Mouse (Mus musculus) left cerebral cortex, adult 2 months (tissue): ENCODE results near the gene Ltbp3. TPM values are rescaled to one million over a fixed set of nuclear protein-coding genes. Genes with fewer than 3 reads are reported as not detected.
A peak's percentile ranks its signal among the peaks of the same experiment; 100 is the strongest.

Experiments used
- DNase-seq, 2 experiments: peaks; one replicate each; pipeline ENCODE4 v3.0.0; 2021 to 2022; ENCODE audit warnings: low spot score in 2 of 2, mixed read lengths in 1 of 2; ENCODE audit errors: extremely low spot score in 1 of 2
- H3K27ac ChIP-seq: fragments of 200-600 bp; 2 replicates; pipeline ENCODE4 v1.8.1; 2022
- H3K4me3 ChIP-seq: fragments of 200-600 bp; 2 replicates; pipeline ENCODE4 v1.8.1; 2022
- CTCF ChIP-seq: fragments of 200-600 bp; IDR thresholded peaks from 2 replicates; pipeline ENCODE4 v1.8.1; 2022; ENCODE audit warnings: antibody characterized with exemption, mild to moderate bottlenecking, moderate library complexity
- intact Hi-C: fragments of 180-260 bp; cut with DNase I; formaldehyde crosslinking; loops from one replicate; pipeline ENCODE4 v1.15.1; 2025
- total RNA-seq, 2 experiments: library from RNA; stranded (reverse); gene quantifications; 2 replicates each; pipeline ENCODE4 v1.2.3; 2021

The Ltbp3 gene
- total RNA-seq, 2 experiments from 2014 or later, result 38.9 to 43.1 TPM

- H3K4me3 ChIP-seq, result no peak overlapping the region
- DNase-seq, result peak; percentile 85 to 91
- intact Hi-C loops, result loop anchor here (1.0 to 10.0 kb wide), 4 partner anchors 64 to 258 kb away; partner anchors contain the start of gene Syvn1
- TF ChIP-seq CTCF, result peak; percentile 86
- peak overlapping the region; percentile 58 for H3K27ac ChIP-seq
Observed at GRCm38 (mm10) chr19:5786441-5787114, 45.9 kb downstream of the Ltbp3 start.

- Histone ChIP-seq H3K4me3 (no peak overlapping the region), H3K27ac (no peak overlapping the region)
- intact Hi-C loops, result loop anchor here (1.0 to 10.0 kb wide), 4 partner anchors 63 to 258 kb away; partner anchors contain the start of gene Syvn1
- TF ChIP-seq CTCF, result peak; percentile 80
- peak; percentile 80 to 86 for DNase-seq
Observed at GRCm38 (mm10) chr19:5787128-5787635, 46.5 kb downstream of the Ltbp3 start.

DNA sequence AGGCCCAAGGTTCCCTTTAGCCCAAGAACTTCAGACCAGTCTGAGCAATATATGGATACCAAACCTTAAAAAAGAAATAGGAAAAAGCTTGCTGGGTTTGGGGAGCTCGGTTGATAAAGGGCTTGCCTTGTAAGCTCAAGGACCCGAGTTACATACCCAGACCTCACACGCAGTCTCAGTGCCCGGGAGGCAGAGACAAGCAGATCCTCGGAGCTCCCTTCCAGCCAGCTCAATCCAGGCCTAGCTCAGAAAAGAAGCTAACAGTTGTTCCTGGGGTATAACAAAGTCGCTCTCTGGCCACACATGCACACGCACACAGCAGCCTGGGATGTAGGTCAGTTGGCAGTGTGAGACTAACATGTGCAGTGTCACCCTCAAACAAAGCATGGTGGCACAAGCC is 47.2 kb downstream of the Ltbp3 start:
- no peak for DNase-seq
- intact Hi-C loops, result loop anchor here (1.0 to 10.0 kb wide), 4 partner anchors 62 to 257 kb away; partner anchors contain the start of gene Syvn1
- H3K4me3 ChIP-seq, result no peak overlapping the region
- no peak for TF ChIP-seq CTCF
- no peak overlapping the region for H3K27ac ChIP-seq

- intact Hi-C loops, result loop anchor here (5.0 to 10.0 kb wide), 2 partner anchors 169 to 256 kb away; partner anchors contain the start of gene Syvn1
- Histone ChIP-seq H3K4me3 (no peak overlapping the region), H3K27ac (no peak overlapping the region)
- DNase-seq, result no peak
- TF ChIP-seq CTCF, result no peak
Observed at GRCm38 (mm10) chr19:5788620-5789019, 47.9 kb downstream of the Ltbp3 start.

GRCm38 (mm10) chr19:5789066-5789465 is 48.4 kb downstream of the Ltbp3 start:
- TF ChIP-seq CTCF, result no peak
- Histone ChIP-seq H3K27ac (no peak overlapping the region), H3K4me3 (no peak overlapping the region)
- DNase-seq, result no peak
- intact Hi-C loops, result loop anchor here (5.0 to 10.0 kb wide), 2 partner anchors 168 to 256 kb away; partner anchors contain the start of gene Syvn1

DNA sequence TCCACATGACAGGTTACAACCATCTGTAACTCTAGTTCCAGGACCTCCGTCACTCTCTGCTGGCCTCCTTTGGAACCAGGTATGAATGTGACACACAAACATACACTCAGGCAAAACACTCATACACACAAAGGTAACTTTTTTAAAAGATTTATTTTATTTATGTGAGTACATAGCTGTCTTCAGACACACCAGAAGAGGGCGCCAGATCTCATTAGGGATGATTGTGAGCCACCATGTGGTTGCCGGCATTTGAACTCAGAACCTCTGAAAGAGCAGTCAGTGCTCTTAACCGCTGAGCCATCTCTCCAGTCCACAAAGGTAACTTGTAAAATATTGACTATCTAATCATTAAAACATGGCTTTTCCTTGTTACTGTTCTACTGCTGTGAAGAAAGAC is 50.6 kb downstream of the Ltbp3 start:
- DNase-seq, result no peak
- TF ChIP-seq CTCF, result peak; percentile 47
- no peak overlapping the region for H3K27ac ChIP-seq
- intact Hi-C loops, result no loop called here
- H3K4me3 ChIP-seq, result no peak overlapping the region

GRCm38 (mm10) chr19:5793116-5793515 is 52.4 kb downstream of the Ltbp3 start:
- Histone ChIP-seq H3K27ac (peak overlapping the region; percentile 36; the same call in 1 of the 2 replicates), H3K4me3 (no peak overlapping the region)
- TF ChIP-seq CTCF, result peak; percentile 68
- peak in 1 of 2 experiments; percentile 39 for DNase-seq
- intact Hi-C loops, result loop anchor here (1.0 kb wide), 1 partner anchor 57 kb away; no protein-coding TSS in a partner anchor

DNA sequence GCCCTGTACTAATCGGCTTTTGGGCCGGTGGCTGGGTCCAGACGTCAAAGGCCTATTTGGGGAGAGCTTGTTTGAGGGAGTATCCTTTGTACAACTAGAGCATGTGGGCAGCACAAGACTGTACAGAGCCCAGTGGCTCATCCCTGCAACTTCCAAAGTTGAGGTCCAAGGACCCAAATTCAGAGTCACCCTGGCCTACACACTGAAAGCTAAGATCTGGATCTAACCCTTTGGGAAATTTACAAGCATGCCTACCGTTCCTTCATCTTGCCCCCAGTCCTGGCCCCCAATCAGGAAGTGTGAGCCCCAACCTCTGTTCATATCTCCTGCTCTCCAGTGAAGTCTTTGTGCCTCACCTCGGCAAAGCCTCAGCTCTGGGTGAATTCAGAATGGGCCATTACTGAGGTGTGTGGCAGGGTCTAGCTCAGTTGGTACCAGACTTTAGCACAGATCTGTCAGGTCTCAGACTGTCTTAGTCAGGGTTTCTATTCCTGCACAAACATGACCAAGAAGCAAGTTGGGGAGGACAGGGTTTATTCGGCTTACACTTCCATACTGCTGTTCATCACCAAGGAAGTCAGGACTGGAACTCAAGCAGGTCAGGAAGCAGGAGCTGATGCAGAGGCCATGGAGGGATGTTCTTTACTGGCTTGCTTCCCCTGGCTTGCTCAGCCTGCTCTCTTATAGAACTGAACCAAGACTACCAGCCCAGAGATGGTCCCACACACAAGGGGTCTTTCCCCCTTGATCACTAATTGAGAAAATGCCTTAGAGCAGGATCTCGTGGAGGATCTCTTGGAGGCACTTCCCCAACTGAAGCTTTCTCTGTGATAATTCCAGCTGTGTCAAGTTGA is 53.4 kb downstream of the Ltbp3 start:
- H3K4me3 ChIP-seq, result peak overlapping the region; percentile 82; the same call in 1 of the 2 replicates
- peak in 1 of 2 experiments; percentile 47 for DNase-seq
- peak overlapping the region; percentile 2; the same call in 1 of the 2 replicates for H3K27ac ChIP-seq
- intact Hi-C loops, result loop anchor here (1.0 kb wide), 1 partner anchor 56 kb away; no protein-coding TSS in a partner anchor

DNA sequence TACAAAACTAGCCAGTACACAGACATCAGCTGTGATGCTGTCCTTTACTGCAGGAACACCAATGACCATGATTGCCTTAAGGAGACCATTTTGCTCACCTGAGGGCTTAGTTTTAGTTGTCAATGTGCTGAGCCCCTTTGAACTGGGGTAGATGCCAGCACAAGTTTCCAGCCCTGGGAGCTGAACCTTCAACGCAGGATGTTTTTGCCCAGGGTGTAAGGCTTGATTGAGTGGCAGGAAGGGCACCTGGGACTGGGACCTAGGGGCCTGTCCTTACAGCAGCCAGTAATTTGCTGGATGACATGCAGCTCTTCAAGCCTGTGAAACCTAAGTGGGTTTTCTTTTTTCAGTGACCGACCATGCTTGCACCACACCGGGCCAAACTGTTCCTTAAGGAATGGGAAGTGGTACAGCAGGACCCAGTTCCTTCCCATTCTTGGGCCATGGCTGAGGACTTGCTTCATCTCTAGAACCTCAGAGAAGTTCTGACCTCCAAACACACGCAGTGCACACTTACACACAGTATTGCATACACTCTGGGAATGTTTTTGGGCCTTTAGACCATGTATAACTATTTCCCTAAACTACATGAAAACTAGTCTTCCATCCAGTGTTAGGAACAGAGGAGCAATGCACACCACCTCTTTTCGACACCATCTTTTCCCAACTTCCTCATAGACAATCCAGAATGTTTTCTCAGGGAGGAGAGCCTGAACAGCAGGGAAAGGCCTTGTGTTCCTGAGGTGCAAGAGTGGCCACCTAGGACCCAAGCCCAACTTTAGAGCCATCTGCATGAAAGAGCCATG is 54.3 kb downstream of the Ltbp3 start:
- Histone ChIP-seq H3K27ac (peak overlapping the region; percentile 100), H3K4me3 (peak overlapping the region; percentile 82)
- no peak for TF ChIP-seq CTCF
- intact Hi-C loops, result no loop called here
- no peak for DNase-seq

GRCm38 (mm10) chr19:5795668-5796572 is 55.2 kb downstream of the Ltbp3 start:
- intact Hi-C loops, result no loop called here
- peak overlapping the region; percentile 100 for H3K27ac ChIP-seq
- DNase-seq, result no peak
- no peak for TF ChIP-seq CTCF
- peak overlapping the region; percentile 82 for H3K4me3 ChIP-seq
